Mouse (Mus musculus) lung, postnatal 25 days (tissue): ENCODE results near the gene Inpp5a.

Source experiments
- DNase-seq: peaks from one replicate; pipeline ENCODE4 v3.0.0; 2022; ENCODE audit warnings: low spot score

Inpp5a gene

GRCm38 (mm10) chr7:139388670-139389212, at the start of gene Inpp5a:
Inpp5a (plus strand) TSS chr7:139389109.
- peak; percentile 99 for DNase-seq

- DNase-seq: no peak
Measured at GRCm38 (mm10) chr7:139339184-139339583, 49.7 kb upstream of the Inpp5a start.

- no peak for DNase-seq
Measured at GRCm38 (mm10) chr7:139341020-139341660, 47.8 kb upstream of the Inpp5a start.

GRCm38 (mm10) chr7:139342809-139343208, 46.1 kb upstream of the Inpp5a start:
- no peak for DNase-seq

GRCm38 (mm10) chr7:139347051-139347450, 41.9 kb upstream of the Inpp5a start:
- DNase-seq: no peak

GRCm38 (mm10) chr7:139350606-139351005, 38.3 kb upstream of the Inpp5a start:
- DNase-seq: no peak

GRCm38 (mm10) chr7:139354370-139355139, 34.4 kb upstream of the Inpp5a start:
- DNase-seq: no peak

- no peak for DNase-seq
Measured at GRCm38 (mm10) chr7:139357043-139357442, 31.9 kb upstream of the Inpp5a start.

- DNase-seq: no peak
Measured at GRCm38 (mm10) chr7:139359906-139360305, 29.0 kb upstream of the Inpp5a start.

- no peak for DNase-seq
Measured at GRCm38 (mm10) chr7:139360890-139361559, 27.9 kb upstream of the Inpp5a start.

- DNase-seq: no peak
Measured at GRCm38 (mm10) chr7:139361799-139362198, 27.1 kb upstream of the Inpp5a start.

- no peak for DNase-seq
Measured at GRCm38 (mm10) chr7:139362514-139362913, 26.4 kb upstream of the Inpp5a start.

- DNase-seq: no peak
Measured at GRCm38 (mm10) chr7:139363281-139364004, 25.5 kb upstream of the Inpp5a start.

GRCm38 (mm10) chr7:139364005-139364557, 24.8 kb upstream of the Inpp5a start:
- peak; percentile 77 for DNase-seq

GRCm38 (mm10) chr7:139364936-139365830, 23.7 kb upstream of the Inpp5a start:
- peak; percentile 45 for DNase-seq

GRCm38 (mm10) chr7:139366131-139366530, 22.8 kb upstream of the Inpp5a start:
- DNase-seq: no peak

- peak; percentile 82 for DNase-seq
Measured at GRCm38 (mm10) chr7:139366549-139366948, 22.4 kb upstream of the Inpp5a start.

GRCm38 (mm10) chr7:139368218-139368617, 20.7 kb upstream of the Inpp5a start:
- DNase-seq: no peak

- DNase-seq: peak; percentile 83
Measured at GRCm38 (mm10) chr7:139368722-139369380, 20.1 kb upstream of the Inpp5a start.

GRCm38 (mm10) chr7:139369501-139370088, 19.3 kb upstream of the Inpp5a start:
- DNase-seq: no peak
